Mouse (Mus musculus) limb, embryonic 12.5 days (tissue): ENCODE results near the gene Inpp4b. TPM values are rescaled to one million over a fixed set of nuclear protein-coding genes. Genes with fewer than 3 reads are reported as not detected.

Experiments used
- ATAC-seq: fragments of 200-750 bp; cut with Nextera tagmentation; 2 replicates; pipeline ENCODE4 v1.8.0; 2017; ENCODE audit warnings: low read depth, moderate TSS enrichment; ENCODE audit not compliant: insufficient number of reproducible peaks, insufficient read depth, low FRiP score, low TSS enrichment
- H3K27ac ChIP-seq: fragments of 300-500 bp; sonication (generic); 2 replicates; pipeline ENCODE4 v1.5.1; 2016; ENCODE audit warnings: mild to moderate bottlenecking, moderate library complexity
- H3K27me3 ChIP-seq: fragments of 300-500 bp; sonication (generic); 2 replicates; pipeline ENCODE4 v1.6.1; 2016; ENCODE audit warnings: mild to moderate bottlenecking, moderate library complexity
- H3K36me3 ChIP-seq: fragments of 300-500 bp; sonication (generic); 2 replicates; pipeline ENCODE4 v1.6.1; 2016; ENCODE audit warnings: mild to moderate bottlenecking, moderate library complexity
- H3K4me1 ChIP-seq: fragments of 300-500 bp; sonication (generic); replicated peaks from 2 replicates; pipeline ENCODE4 v1.6.1; 2016
- H3K4me2 ChIP-seq: fragments of 300-500 bp; sonication (generic); 2 replicates; pipeline ENCODE4 v1.6.1; 2016; ENCODE audit warnings: mild to moderate bottlenecking, moderate library complexity
- H3K4me3 ChIP-seq: fragments of 300-500 bp; sonication (generic); replicated peaks from 2 replicates; pipeline ENCODE4 v1.5.1; 2016; ENCODE audit warnings: mild to moderate bottlenecking
- H3K9ac ChIP-seq: fragments of 300-500 bp; sonication (generic); replicated peaks from 2 replicates; pipeline ENCODE4 v1.6.1; 2016; ENCODE audit warnings: mild to moderate bottlenecking, moderate library complexity
- H3K9me3 ChIP-seq: fragments of 300-500 bp; sonication (generic); 2 replicates; pipeline ENCODE4 v1.6.1; 2016; ENCODE audit warnings: mild to moderate bottlenecking, moderate library complexity
- WGBS: fragments of 180-500 bp; shearing (Covaris S2); methylation state at CpG from one replicate; pipeline ENCODE4 v1.1.7; 2016; 5-methylcytosine and 5-hydroxymethylcytosine counted together
- polyA plus RNA-seq: library from polyadenylated mRNA; unstranded; fragments of >200 nt; fragmentation: Nextera tagmentation; extraction: Ambion mirVana; gene quantifications from 2 replicates; pipeline ENCODE4 v1.2.1, GENCODE M21; 2016

The Inpp4b gene
- polyA plus RNA-seq, 1 experiment from 2014 or later: 15.7 TPM

DNA sequence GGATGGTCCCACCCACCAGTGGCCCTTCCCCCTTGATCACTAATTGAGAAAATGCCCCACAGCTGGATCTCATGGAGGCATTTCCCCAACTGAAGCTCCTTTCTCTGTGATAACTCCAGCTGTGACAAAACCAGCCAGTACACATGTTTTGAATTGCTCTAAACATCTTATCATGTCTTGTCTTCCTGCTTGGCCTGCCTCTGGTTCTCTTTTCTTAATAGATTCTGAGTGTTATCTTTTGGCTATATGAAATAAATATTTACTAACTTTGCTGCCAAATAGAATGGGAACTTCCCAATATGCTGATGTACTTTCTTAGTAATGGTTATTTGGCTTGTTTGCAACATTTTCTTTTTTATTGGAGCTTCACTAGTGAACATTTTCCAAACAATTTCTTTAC, 389.0 kb downstream of the Inpp4b start:
- Histone ChIP-seq H3K27ac (no peak overlapping the region), H3K4me3 (no peak overlapping the region), H3K4me1 (no peaks in the 10 kb centered on the region), H3K9me3 (no peaks in the 10 kb centered on the region), H3K4me2 (no peak overlapping the region), H3K9ac (no peak overlapping the region), H3K36me3 (no peaks in the 10 kb centered on the region), H3K27me3 (no peaks in the 10 kb centered on the region)
- no peak for ATAC-seq

DNA sequence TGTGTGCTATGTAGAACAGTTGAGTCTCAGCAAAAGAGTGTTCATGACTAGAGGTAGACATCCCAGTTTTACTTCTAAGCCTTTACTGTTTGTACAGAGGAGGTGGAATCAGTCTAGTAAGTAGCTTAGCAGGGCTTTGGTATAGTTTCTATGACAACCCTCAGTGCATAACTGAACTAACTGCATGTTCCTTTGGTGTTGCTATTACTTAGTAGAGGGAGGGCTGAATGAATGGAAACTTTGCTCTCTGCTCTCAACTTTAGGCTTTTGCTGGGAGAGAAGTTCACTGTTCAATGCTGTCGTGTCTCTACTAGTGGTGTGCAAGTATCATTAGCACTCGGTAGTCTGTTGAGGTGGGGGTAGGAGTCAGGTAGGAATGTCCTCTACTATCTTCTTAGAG, 393.3 kb downstream of the Inpp4b start:
- WGBS: 84% methylated on average over 2 of the region's 2 CpGs
- Histone ChIP-seq H3K27me3 (no peaks in the 10 kb centered on the region), H3K9me3 (no peaks in the 10 kb centered on the region), H3K9ac (no peak overlapping the region), H3K4me2 (no peak overlapping the region), H3K36me3 (no peaks in the 10 kb centered on the region), H3K4me3 (no peak overlapping the region), H3K27ac (no peak overlapping the region), H3K4me1 (no peaks in the 10 kb centered on the region)
- no peak for ATAC-seq

DNA sequence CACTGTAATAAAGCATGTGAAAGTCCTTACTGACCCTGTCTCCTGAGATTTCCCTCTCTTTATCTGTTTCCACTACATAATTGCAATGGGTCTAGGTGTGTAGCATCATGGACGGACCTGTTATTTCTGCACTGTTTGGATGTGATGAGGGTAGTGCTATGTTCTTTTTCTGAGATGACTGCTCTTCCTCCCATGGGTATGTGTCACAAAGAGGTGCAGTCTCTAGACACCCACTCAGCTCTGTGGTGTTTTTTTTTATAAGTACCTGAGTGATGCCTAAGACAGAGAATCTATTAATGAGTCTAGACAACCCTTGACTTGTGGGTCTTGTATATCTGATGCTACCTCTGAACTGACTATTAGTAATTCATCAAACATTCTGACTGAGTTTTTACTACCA, 393.7 kb downstream of the Inpp4b start:
- Histone ChIP-seq H3K4me3 (no peak overlapping the region), H3K27ac (no peak overlapping the region), H3K9ac (no peak overlapping the region), H3K36me3 (no peaks in the 10 kb centered on the region), H3K4me2 (no peak overlapping the region), H3K27me3 (no peaks in the 10 kb centered on the region), H3K4me1 (no peaks in the 10 kb centered on the region), H3K9me3 (no peaks in the 10 kb centered on the region)
- ATAC-seq: no peak
- WGBS: 96% methylated on average over 1 of the region's 1 CpGs

DNA sequence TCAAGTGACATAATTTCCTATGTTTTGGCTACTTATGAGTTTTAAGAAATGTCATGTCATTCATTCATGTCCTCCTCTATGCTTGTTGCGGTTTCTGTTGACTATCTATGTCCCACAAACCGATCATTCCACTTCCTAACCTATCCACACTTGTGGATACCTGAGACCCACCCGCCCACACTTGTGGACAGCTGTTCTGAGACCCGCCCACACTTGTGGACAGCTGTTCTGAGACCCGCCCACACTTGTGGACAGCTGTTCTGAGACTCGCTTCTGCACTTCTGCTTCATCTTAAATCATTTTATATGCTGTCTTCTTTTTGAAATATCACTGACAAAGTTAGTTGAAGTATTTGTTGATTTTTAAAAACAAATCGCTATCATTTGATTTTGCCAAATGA, 400.2 kb downstream of the Inpp4b start:
- H3K9me3 ChIP-seq: no peaks in the 10 kb centered on the region
- ATAC-seq: no peak
- no peak overlapping the region for H3K4me2 ChIP-seq
- H3K36me3 ChIP-seq: no peaks in the 10 kb centered on the region
- H3K4me3 ChIP-seq: no peak overlapping the region
- WGBS: 84% methylated on average over 7 of the region's 7 CpGs
- H3K4me1 ChIP-seq: no peaks in the 10 kb centered on the region
- H3K27me3 ChIP-seq: no peaks in the 10 kb centered on the region
- no peak overlapping the region for H3K9ac ChIP-seq
- H3K27ac ChIP-seq: no peak overlapping the region

DNA sequence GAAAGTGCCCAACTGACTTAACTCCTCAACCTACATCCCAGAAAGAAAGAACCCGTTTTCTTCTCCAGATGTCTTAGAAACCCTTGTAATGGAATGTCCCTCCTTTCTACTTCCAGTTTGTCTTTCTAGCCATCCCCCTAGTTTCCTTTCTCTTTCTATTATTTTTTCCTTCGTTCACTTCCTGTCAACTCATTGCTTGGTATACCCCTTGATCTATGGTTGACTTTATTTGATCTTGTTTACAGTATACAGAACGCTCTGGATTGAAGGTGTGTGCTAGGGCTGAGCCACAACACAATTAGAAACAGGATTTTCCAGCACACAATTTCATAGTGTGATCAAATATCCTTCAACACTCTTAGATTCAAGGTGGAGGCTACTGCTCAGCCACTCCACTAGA, 400.7 kb downstream of the Inpp4b start:
- ATAC-seq: no peak
- Histone ChIP-seq H3K4me3 (no peak overlapping the region), H3K9me3 (no peaks in the 10 kb centered on the region), H3K36me3 (no peaks in the 10 kb centered on the region), H3K9ac (no peak overlapping the region), H3K27me3 (no peaks in the 10 kb centered on the region), H3K27ac (no peak overlapping the region), H3K4me1 (no peaks in the 10 kb centered on the region), H3K4me2 (no peak overlapping the region)
- 75% methylated on average over 3 of the region's 3 CpGs for WGBS

DNA sequence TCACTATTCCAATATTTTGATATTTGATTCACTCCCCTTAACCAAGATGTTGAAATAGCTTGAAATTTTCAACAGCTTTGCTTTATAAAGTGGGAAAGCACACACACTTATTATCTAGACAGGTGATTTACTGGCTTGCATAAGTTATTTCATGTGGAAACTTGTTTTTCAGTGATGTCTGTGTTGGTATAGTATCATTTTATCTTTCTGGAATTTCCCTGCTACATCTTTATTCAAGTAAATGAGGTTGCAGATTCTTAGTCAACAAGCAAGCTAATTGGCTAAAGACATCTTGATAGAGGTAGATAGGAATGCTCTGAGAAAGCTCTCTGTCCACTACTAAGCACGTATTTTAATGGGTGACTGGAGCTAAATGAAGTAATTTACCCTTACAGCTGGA, 403.1 kb downstream of the Inpp4b start:
- ATAC-seq: no peak
- 54% methylated on average over 1 of the region's 1 CpGs for WGBS
- Histone ChIP-seq H3K9me3 (no peaks in the 10 kb centered on the region), H3K27ac (no peak overlapping the region), H3K4me1 (no peaks in the 10 kb centered on the region), H3K36me3 (no peaks in the 10 kb centered on the region), H3K9ac (no peak overlapping the region), H3K27me3 (no peaks in the 10 kb centered on the region), H3K4me2 (no peak overlapping the region), H3K4me3 (no peak overlapping the region)

DNA sequence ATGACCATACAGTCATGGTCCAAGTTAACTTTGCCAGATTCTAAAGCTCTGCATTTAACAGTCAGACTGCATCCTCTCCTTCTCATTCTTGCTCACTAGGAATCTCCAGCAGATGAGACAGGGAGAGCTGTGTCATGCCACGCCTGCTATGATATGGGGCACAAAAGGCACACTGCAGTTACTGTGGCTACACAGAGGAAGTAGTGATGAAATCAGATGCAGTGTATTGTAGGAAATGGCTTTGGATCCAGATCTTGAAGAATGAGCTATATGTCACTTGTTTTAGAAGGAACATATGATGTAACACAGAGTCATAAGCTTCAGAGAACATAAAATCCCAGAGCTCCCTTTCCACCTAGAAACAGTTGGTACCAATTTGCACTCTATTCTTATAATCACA, 408.8 kb downstream of the Inpp4b start:
- Histone ChIP-seq H3K4me3 (no peak overlapping the region), H3K9ac (no peak overlapping the region), H3K36me3 (no peaks in the 10 kb centered on the region), H3K9me3 (no peaks in the 10 kb centered on the region), H3K4me1 (no peaks in the 10 kb centered on the region), H3K27ac (no peak overlapping the region), H3K27me3 (no peaks in the 10 kb centered on the region), H3K4me2 (no peak overlapping the region)
- ATAC-seq: no peak
- 80% methylated on average over 1 of the region's 1 CpGs for WGBS

DNA sequence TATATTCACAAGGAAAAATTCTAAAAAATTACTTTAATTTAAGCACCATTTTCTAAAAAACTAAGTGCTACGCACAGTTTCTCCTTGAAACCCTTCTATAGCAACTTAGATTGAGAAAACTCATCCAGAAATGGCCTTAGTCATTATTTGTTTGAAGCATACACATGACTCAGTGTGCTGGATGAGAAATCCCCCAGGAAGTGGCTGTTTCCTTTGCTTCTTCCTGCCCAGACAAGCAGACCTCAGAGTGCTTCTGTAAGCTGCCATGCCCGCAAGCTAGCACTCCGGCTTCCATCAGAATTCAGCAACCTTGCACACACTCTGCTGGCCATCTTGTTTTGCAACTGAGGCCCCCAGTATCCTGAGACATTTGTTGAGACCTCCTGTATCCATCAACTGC, 414.3 kb downstream of the Inpp4b start:
- 86% methylated on average over 3 of the region's 3 CpGs for WGBS
- H3K27ac ChIP-seq: no peak overlapping the region
- H3K9ac ChIP-seq: no peak overlapping the region
- no peak for ATAC-seq
- no peaks in the 10 kb centered on the region for H3K4me1 ChIP-seq
- no peak overlapping the region for H3K4me2 ChIP-seq
- H3K36me3 ChIP-seq: no peaks in the 10 kb centered on the region
- H3K9me3 ChIP-seq: no peaks in the 10 kb centered on the region
- H3K4me3 ChIP-seq: no peak overlapping the region
- H3K27me3 ChIP-seq: no peaks in the 10 kb centered on the region

DNA sequence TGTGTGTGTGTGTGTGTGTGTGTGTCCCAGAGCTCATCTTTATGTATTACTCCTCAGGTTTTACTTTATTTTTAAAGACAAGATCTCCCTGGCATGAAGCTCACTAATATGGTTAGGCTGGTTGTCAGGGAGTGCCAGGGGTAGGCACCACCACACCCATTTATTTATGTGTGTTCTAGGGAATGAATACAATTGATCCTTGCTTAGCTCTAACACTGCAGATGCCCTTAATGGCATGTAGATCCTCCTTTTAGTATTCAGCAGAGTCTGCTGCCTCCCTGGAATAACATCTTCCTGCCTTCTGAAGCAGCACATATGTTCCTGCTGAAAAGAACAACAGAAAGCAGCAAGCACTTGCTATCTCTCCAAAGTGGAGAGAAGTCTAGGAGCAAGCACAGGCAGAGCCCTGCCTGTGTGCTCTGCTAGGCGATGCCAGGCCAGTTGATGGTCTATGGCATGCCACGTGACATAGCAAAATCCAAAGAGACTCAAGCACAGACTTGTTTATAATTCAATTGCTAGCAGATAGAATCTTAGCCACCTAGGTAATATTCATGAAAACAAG, 415.3 kb downstream of the Inpp4b start:
- WGBS: 86% methylated on average over 2 of the region's 2 CpGs
- Histone ChIP-seq H3K4me1 (no peaks in the 10 kb centered on the region), H3K4me2 (no peak overlapping the region), H3K9me3 (no peaks in the 10 kb centered on the region), H3K27ac (no peak overlapping the region), H3K4me3 (no peak overlapping the region), H3K9ac (no peak overlapping the region), H3K36me3 (no peaks in the 10 kb centered on the region), H3K27me3 (no peaks in the 10 kb centered on the region)
- ATAC-seq: no peak

DNA sequence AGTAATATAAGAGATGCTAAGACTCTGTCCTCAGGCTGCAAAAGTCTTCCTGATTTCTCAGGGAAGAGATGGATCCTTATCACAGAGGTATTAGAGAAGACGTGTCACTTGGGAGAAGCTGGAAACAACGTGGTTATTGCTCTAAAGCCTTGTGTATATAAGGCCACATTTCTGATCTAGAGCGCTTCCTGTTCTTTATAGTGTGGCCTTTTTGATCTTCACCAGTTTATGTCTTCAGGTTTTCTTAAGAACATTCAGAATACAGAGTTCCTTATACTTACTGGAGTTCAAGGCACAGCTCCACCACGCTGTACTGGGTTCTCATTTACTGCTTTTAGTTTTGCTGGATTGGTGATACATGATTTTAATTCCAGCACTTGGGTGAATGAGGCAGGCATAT, 419.1 kb downstream of the Inpp4b start:
- no peak for ATAC-seq
- H3K4me3 ChIP-seq: no peak overlapping the region
- no peak overlapping the region for H3K27ac ChIP-seq
- H3K27me3 ChIP-seq: no peaks in the 10 kb centered on the region
- H3K36me3 ChIP-seq: no peaks in the 10 kb centered on the region
- H3K4me2 ChIP-seq: no peak overlapping the region
- no peaks in the 10 kb centered on the region for H3K9me3 ChIP-seq
- WGBS: 62% methylated on average over 4 of the region's 4 CpGs
- peaks cover 7% of the 10 kb centered on the region for H3K4me1 ChIP-seq
- no peak overlapping the region for H3K9ac ChIP-seq

DNA sequence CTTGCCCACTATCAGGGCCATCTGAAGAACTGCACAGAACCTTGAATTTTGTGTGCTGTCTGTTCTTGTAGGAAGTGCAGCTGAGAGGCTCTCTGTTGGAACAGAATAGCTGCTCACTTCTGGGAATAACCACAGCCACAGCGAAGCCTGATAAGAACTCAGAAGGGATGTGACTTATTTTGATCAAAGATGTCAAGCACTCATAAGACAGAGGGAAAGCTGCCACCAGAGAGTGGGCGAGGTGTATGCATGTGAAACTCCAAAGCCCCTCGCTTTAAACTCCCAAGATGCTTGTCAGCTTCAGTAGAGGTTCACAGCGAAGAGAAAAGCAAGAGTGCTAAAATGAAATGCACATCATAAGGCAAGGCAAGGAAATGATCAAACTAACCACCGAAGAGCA, 423.7 kb downstream of the Inpp4b start:
- Histone ChIP-seq H3K36me3 (no peaks in the 10 kb centered on the region), H3K9ac (no peak overlapping the region), H3K4me1 (peaks cover 46% of the 10 kb centered on the region), H3K9me3 (no peaks in the 10 kb centered on the region), H3K27ac (no peak overlapping the region), H3K4me2 (no peak overlapping the region), H3K4me3 (no peak overlapping the region), H3K27me3 (no peaks in the 10 kb centered on the region)
- 50% methylated on average over 5 of the region's 5 CpGs for WGBS
- ATAC-seq: no peak

DNA sequence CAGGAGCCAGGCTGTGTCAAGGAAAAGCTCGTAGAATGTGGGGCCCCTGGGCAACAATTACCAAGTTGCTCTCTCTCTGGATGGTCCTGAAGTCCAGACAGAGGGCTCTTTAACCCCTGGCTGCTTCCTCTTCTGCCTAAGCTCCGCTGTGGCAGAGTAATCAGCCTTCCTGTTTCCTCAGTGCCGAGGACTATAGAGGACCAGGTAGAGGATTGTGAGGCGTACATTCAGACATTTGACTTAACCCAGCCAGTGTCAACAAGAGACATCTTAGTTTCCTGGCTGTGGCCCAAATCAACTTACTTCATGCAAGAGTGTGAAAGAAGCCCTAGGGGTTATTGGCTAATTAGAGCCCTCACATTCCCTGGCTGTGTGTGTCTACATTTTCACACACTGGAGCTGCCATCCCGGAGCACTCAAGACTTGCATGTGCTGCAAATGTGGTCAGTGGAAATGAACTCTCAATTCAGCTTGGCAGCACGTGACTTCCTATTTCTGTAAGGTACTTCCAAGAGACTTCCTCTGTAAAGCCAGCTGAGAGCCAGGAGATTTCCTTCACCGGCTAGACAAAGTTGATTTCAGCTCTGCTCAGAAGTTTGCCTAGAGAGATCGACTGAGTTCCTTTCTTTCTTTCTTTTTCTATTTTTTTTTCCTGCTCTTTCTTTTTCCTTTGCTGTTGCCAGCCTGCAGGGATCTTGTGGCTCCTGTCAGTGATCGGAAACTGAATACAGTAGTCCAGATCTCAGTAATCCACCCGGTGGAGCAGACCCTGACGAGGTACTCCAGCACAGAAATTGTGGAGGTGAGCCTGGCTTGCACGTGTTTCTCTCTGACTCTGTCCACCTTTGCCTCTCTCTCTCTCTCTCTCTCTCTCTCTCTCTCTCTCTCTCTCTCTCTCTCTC, 425.3 kb downstream of the Inpp4b start:
- H3K36me3 ChIP-seq: no peaks in the 10 kb centered on the region
- H3K27ac ChIP-seq: peak overlapping the region; percentile 90

More for the DNA sequence above, 425.3 kb downstream of the Inpp4b start:
- no peaks in the 10 kb centered on the region for H3K27me3 ChIP-seq
- peak; percentile 66 for ATAC-seq
- H3K9ac ChIP-seq: no peak overlapping the region
- H3K4me2 ChIP-seq: peak overlapping the region; percentile 53
- peaks cover 46% of the 10 kb centered on the region for H3K4me1 ChIP-seq
- no peaks in the 10 kb centered on the region for H3K9me3 ChIP-seq
- 4% methylated on average over 12 of the region's 12 CpGs for WGBS
- H3K4me3 ChIP-seq: peak overlapping the region; percentile 31
